Mouse (Mus musculus): ENCODE results near the gene Ctbp2.

The Ctbp2 gene

DNA sequence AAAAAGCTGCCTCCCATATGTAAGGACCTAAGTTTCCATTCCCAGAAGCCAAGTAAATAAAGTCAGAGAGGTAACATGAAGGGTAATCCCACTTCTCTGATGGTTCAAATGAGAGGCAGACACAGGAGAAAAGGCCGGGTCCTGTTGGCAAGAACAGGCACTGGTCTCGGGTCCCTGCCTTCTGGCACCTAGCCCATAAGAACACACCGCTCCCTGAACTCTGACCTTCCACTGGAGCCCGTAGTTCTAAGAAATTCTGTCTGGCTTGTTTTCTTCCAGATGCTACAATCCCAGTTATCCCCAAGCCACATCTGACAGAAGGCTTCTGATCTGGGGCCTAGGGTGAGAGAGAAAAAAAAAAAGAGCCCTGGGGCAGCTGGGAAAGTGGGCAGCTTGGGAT lies 35.7 kb downstream of the Ctbp2 start:
- no peak for DNase-seq (ENCODE audit: low spot score)

DNA sequence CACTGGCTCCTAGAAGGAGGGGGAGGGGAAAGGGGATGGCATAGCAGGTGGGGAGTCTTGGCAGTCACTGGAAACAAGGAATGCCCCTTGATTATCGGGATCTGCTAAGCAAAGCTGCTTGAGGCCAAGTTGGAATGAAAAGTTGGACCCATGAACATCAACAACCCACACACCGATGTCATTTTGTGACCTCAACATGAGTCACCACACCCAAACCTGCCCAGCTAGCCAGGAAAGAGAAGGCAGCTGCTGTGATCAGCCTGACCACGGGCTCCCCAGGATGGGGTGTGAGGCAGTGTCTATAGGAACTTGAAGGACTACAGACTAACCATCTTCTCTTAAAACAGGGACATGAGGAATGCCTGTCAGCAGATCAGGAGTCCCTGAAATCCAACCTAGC lies 38.7 kb downstream of the Ctbp2 start:
- no peak for DNase-seq (ENCODE audit: low spot score)

DNA sequence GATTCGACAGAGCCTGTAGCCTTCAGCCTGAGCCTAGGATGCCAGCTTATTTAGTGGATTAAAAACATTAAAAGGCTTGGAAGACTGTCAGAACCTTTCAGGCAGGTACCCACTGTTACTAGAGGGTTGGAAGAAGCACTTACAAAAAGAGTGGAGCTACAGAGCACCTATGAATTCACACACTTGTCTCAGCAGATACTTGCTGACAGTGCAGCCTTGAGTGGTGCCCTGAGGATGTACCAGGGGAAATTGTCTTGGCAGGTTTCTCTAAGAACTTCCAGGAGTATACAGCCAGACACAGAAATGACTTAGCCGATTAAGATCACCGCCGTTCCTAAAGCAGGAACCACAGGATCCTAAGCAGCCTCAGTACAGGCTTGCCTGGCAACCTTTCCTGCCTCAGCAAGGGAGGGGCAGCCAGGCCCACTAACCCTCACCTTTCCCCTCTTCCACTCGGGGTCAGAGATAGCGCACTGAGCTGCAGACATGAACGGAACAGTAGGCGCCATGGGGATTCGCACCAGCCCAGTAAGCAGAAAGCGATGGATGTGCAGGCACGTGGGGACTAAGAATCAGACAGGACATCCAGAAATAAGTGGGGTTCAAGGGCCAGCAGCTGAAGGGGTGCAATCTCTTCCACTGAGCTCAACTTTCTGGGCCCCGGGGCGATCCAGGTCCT lies 40.1 kb downstream of the Ctbp2 start:
- DNase-seq (ENCODE audit: low spot score) = no peak

DNA sequence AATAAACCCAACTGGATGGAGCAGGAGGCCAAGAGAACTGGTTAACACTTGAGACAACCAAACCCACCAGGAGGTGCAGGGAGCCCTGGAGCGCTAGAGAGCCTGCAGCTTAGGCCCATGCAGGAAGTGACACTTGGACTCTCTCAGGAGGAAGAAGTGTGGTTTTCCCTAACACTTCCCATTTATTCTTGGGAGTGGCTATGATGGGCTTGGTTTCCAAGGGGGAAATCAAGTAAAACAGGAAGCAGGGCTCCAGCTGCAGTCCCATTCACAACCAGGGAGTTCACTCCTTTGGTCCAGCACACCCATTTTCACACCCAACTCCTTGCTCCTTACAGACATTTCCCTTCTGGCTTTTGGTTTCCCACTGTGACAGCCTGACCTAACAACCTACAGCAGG lies 45.2 kb downstream of the Ctbp2 start:
- DNase-seq (ENCODE audit: low spot score) = no peak

DNA sequence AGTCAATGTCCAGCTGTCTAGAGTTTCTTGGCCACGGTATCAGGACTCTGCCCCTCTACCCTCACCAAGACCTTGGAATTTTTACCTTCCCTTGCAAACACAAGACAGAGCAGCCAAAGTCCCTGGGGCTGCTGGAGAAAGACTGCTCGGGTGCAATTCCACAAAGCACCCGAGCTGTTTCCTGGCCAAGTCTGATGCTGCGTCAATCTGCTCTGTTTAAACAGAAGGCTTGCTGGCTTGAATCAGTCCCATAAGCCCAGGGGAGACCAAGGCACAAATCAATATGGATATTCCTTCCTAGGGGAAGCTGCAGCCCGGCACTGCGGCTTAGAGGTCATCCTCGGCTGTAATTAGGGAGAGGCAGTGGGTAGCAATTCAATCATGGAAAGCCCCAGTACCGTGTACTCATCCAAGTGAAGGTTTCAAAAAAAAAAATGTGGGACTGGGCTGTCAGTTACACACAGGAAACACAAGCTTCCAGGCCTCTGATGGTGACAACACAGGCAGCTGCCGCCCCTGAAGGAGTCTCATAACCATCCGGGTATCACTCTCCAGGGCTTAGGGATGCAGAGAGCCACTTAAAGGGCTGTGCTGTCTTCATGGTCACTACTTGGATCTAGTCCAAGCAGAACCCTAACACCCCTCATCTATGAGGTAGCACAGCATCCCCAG lies 49.6 kb downstream of the Ctbp2 start:
- DNase-seq (ENCODE audit: low spot score) = no peak

DNA sequence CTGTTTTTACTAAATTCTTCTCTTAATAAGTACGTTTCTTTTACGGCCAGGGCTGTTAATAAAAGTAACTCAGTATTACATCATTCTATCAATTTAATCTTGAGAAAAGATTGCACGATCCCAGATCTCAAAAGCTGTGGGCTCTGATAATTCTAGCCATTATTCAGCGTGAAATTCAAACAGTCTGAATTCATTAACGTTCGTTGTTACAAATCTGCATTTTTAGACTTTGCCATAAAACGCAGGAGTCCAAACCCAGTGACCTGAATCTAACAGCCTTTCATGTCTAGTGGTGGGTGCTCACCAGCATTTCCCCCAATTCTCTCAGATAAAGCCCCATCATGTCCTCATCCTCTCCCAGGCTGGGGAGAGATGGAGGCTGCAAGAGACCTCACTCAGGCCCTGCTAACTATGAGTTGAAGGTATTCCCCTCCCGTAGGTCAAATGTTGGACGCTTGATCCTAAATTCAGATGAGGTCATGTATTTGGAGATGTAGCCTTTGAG lies 51.0 kb downstream of the Ctbp2 start:
- DNase-seq (ENCODE audit: low spot score) = no peak

DNA sequence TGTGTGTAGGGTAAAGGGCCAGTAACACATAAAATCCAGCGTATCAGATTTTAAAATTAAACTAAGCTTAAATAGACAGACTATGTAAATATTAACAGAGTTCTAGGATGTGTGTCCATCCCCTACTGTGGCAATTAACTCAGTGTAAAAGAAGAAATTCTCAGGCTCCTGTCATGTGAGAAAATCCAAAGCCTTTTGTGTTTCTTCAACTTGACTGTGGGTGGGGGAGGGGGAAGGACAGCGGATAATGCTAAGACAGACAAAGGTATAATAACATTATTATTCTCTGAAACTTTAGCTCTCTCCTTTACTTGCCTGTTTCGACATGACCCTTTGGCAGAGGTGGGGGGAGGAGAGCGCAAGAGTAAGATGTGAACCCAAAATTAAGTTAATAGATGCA lies 51.6 kb downstream of the Ctbp2 start:
- DNase-seq (ENCODE audit: low spot score) = no peak

DNA sequence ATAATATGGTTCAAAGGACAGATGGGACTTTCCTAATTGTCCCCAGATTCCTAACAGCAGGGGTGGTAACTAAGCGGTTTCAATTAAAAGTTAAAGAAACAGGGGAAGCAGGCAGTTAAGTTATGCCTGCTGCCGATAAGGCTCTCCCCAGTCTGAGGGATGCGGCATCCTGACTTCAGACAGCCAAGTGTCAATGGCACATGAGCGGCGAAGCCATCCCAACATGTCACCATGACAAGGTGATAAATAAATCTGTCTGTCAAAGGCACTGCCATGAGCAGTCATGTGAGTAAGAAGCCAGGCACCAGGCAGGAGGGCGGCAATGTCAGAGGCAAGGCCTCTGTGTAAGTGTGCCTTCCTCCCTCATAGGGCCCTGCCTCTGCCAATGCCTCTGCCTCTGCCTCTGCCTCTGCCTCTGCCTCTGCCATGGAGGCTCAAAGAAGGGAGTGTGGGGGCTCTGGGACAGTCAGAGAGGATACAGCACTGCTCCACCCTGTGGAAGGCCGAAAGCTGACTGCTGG lies 56.8 kb downstream of the Ctbp2 start:
- no peak for DNase-seq (ENCODE audit: low spot score)

DNA sequence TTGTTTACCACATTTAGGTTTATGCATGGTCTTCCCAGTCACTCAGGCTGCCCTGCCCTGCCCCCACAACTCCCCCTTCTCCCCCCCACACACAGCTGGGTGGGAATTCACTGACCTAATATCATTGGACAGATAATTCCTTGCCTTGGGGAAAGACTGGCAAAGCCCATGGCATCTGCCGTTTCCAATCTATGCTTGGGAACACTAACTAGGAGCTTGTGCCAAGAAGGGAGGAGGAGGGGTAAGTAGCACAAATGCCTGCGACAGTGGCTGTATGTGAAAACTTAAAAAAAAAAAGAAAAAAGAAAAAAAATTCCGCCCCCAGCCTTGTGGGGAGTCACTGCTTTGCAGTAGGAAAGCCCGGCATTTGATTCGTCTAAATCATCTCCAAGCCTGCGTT lies 57.4 kb downstream of the Ctbp2 start:
- DNase-seq (ENCODE audit: low spot score) = peak; percentile 51

DNA sequence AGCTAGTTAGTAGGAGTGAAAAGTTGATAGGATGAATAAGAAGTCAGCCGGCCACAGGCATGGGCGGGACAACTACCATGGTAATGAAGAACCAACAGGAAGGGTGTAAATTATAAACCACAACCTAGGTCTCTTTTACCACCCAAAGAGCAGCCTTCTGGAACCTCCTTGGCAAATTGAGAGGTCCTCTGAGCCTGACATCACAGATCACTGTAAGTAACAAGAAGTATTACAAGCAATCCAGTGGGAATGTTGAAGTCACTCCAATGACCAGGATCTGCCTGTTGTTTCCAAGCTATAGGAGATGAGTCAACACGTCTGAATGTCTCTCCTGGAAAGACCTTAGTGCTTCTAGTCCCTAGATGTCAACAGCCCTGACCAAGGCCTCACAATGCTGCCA lies 62.1 kb downstream of the Ctbp2 start:
- no peak for DNase-seq (ENCODE audit: low spot score)

DNA sequence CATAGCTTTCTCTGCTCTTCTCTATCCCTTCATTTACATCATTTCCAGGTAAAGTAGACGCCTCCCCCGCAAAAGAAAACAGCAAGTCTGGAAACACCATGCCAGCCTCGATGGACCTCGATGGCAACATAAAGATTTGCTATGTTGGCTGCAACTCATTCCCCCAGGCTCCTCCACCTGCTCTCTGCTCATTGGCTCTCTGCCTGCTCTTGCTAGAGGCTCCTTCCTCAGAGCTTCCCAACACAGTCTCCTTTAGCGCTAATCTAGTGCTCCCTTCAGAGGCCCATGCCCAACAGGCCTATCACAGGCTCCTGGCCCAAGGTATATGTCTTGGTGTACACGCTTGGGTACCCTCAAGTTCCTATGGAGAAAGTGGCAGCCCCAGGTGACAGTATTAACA lies 64.0 kb downstream of the Ctbp2 start:
- DNase-seq (ENCODE audit: low spot score) = no peak

DNA sequence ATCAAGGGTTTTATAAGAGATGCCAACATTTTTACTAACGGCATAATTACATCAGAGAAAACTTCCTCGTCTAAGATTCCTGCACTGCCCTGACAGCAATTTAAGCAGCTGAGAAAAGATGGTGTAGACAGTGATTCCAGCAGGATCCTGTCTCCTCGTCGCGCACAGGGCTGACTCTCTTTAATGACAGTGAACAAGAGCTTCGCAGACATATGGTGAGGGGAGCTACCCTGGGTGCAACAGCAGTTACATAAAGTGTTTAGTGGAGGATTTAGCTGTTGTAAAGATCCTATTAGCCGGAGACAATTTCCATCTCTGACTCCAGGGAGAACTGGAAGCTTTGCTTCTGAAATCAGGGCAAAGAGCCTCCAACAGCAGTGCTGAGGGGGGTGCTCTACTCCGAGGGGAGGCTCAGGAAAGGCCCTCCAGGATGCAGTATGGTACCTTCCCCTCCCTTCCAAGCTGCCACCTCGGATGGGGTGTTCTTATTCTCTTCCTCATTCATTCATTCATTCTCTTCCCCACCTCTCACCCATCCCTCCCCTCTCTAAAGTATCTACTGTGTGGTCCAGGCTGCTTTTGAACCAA lies 64.5 kb downstream of the Ctbp2 start:
- DNase-seq (ENCODE audit: low spot score) = no peak

DNA sequence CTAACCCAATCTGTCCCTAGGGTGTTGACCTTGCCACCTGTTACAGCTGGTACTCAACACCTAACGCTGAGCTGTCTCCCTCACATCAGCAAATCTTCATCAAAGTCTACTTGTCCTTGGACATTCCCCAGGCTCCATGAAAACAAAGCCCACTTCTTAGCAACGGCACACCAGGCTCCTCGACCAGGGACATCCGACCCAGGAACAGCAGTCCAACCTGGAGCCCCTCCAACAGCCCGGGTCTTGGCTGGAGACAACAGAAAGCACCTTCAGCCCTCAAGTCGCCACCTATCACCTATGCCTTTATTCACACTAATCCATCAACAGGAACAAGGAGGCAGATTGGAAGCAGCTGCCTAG lies 65.0 kb downstream of the Ctbp2 start:
- no peak for DNase-seq (ENCODE audit: low spot score)

DNA sequence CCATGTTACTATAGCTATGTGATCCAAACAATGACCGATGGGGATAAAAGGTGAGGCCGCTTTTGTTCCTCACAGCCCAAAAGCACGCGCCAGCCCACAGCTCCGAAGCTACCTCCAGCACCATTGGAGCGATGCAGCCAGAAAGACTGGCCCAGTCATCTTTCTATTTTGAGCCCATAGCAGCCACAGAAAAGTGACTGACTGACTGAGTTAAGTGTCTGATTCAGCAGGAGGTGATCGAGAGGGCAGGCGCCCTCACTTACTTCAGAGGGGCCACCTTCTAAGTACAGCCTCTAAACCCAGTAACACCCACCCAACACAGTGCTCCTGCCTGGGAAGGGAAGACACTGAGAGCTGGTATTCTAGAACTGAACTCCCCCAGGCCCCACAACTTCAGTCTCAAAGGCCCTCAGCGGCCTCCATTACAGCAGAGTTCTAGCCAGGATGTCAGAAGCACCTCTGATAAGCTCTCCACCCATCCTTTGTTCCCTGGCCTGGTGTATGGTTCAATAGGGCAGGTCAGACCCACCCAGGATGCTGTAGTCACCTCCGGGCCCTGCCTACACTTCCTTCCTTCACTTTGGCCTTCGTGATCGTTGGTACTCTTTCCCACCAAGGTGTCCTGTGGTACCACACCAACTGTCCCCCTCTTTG lies 65.5 kb downstream of the Ctbp2 start:
- DNase-seq (ENCODE audit: low spot score) = no peak

DNA sequence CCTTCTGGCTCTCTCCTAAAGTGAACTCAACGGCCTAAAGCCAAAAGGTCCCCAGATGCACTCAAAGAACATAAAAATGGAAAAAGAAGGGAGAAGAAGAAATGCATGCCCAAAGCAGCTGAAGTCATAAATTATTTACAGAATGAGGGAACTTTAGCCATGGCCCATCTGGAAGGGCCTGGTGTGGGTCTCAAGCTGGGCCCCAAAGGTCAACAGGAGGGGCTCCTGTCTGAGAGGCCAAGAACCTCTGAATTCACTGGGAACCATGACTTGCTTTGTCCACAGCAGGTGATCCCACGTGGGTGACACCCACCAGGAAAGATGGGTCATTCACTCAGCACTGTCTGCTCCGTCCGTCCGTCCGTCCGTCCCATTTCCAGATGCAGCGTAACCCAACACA lies 67.2 kb downstream of the Ctbp2 start:
- no peak for DNase-seq (ENCODE audit: low spot score)

DNA sequence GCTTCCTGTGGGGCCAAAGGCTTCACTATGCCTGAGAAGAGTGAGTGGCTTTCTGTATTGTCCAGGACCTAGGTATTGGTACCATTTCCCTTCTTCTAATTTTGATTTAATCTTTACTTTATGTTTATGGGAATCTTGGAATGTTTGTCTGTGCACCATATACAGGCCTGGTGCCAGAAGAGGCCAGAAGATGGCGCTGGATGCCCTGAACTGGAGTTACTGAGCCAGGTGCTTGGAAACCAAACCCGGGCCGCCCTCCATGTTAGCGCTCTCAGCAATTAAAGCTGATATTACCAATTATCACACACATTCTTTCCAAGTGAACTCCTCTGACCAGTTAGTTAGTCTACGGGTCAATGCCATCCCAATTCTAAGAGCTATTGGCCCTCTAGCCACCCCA lies 69.7 kb downstream of the Ctbp2 start:
- no peak for DNase-seq (ENCODE audit: low spot score)

DNA sequence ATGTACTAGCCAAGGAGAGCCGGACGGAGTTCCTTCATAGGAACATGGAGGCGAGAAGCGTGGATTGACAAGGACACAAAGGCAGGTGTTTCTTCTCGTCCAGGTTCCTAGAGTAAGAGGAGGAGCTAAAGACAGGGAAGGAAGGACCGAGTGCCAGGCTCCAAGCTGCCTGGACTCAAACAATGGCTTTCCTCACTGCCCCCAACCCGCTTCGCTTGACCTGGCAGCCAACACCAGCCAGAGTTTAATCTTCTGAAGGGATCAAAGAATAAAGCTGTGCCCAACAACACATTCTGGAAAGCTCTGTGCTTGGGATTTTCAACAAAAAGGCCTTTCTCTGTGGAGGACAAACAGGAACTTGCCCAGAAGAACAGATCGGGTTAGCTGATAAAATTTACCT lies 70.4 kb downstream of the Ctbp2 start:
- DNase-seq (ENCODE audit: low spot score) = no peak

DNA sequence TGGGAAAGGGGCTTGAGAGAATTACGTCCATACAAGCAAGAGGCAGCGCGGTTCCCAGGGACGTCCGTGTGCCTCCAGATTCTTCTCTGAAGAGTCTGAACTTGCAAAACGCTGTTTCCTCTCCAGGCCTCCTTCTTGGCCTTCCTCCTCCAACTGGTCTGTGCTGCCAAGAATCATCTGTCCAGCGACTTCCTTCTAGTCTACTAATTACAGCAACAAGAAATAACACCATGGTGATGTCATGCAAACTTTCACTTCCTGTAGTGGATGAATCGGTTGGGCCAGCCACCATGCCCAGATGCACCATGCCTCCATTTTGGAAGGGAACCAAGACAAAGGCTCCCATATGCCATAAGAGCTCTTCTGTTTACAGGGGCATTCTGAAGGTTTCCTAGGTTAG lies 71.3 kb downstream of the Ctbp2 start:
- no peak for DNase-seq (ENCODE audit: low spot score)

DNA sequence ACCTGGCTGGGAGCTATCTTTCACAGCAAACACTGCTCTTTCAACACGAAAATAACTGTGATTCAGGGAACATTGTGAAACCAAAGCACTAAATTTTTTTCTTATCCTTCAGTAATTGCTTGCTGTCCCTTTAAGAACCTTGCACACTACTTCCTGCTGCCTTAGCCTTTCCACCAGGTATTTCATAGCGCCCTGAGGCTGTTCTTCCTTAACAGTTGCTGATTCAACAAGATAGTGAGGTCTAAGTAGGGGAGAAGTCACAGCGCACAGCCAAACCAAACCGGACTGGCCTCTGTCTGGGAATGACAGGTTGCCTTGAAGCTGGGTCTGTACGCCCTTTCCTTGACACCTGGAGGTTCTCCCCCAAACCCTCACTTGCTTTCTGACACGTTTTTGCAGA lies 73.5 kb downstream of the Ctbp2 start:
- no peak for DNase-seq (ENCODE audit: low spot score)

DNA sequence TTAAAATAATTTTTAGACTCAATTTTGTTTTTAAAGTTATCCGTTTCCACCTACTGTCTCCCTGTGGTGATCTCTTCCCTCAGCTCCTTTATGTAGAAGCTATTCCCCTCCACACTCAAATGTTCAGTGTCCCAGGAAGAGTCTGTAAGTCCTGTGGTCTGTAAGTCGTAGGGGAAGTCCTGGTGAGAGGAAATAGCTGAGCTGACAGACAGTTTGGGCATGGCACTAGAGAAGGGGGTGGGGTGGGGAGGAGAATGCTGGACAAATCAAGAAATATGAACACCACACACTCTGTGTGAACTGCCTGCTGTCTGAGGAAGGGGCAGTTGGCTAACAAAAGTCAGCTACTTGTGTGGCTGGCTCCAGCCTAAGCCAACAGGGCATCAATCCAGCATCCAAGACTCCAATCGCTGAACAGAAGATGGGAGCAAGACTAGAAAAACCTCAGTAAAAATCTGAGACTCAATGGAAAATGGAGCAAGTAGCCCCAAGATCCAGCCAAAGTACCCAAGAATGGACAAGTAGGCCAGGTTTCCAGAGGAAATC lies 76.0 kb downstream of the Ctbp2 start:
- DNase-seq (ENCODE audit: low spot score) = no peak

DNA sequence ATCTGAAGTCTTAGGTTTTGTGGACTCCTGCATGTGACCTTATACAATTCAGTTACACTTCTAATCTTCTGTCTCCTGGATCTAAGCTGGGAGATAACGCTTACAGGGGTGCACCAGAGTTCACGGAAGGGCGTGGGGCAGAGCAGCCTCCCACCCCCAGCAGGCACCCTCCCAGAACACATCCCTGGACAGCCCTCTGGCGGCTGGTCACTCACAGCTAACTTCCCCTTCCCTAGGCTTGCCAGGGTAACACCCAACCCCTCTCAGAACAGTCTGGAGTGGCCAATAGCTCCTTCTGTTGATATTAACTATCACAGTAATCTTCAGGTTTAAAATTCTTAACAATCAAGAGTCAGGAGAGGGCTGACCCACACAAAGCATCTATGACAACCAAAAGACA lies 76.9 kb downstream of the Ctbp2 start:
- no peak for DNase-seq (ENCODE audit: low spot score)

DNA sequence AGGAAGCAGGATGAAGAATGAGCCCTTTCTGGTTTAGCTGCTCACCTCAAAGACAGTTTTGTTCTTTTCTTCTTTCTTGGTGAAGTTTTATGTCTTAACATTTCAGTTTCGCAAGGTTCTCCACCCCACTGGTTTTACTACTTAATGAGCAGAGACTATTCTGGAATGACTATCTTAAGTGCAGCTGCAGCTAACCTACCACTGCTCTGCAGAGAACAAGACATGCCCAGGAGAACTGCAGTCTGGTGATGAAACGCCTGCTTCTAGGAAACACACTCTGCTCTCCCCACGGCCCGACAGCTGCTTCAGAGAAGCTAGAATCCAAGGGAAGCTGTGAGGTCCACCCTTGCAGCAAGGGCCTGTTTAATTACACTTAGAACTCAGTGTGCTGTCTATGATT lies 79.4 kb downstream of the Ctbp2 start:
- DNase-seq (ENCODE audit: low spot score) = no peak

DNA sequence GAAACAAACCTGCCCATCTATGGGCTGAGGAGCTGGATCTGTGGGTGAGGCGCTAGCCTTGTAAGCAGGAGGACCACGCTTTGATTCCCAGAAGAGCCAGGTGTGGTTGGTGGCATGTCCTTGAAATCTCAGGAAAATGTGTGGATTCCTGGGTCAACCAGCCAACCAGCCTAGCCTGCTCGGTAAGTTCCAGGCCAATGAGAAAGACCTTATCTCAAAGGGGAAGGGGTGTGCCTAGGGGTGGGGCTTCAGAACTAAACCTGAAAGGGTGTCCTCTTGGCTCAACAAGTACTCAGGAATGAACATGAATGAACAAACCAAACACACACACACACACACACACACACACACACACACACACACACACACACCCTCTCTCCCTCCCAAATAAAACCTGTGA lies 82.4 kb downstream of the Ctbp2 start:
- no peak for DNase-seq (ENCODE audit: low spot score)

Measured in ovary, adult 18-20 months (tissue).